Mouse (Mus musculus): Measurements from ENCODE around the gene Plgrkt.
"Not testable (repeated sequence)": the region's sequence is repeated elsewhere in the genome, so short reads cannot be mapped to it uniquely, and the experiment has no call there.

Gene Plgrkt

DNA sequence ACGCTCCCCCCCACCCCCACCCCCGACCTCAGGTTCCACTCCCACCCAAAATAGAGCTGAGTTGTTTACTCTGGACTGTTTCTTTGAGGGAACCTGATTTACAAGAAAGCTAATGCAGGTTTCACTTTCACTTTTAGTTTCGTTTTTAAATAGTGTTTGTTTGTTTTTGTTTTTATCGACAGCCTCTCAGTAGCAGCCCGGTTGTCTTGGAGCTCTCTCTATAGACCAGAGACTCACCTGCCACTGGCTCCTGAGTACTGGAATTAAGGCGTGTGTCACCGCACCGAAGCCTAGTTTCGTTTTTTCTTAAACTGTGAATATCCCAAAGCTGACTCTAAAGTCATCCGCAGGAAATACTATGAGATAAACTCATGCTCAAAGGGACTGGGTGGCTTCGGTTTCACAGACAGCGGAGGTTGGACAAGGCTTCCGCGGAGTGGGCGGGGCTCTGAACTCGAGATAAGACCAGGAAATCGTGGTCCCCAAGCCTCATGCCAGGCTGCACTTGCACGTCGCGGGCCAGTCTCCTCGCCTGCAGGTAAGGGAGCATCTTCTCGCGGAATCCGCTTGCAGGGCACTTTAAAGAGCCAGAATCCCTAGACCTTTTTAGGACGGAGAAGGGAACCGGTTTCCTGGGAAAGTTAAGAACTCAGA is at the start of gene Plgrkt, which contains the start of gene Cd274:
Gene Plgrkt (minus strand): TSS at position 422 of the 654 bp plus-strand sequence.
Gene Cd274 (plus strand): TSS at position 487 of the 654 bp plus-strand sequence.
- DNase-seq (ENCODE audit: low read depth, low spot score) = peak; percentile 79

GRCm38 (mm10) chr19:29416393-29416902 is 49.3 kb upstream of the Plgrkt start:
- no peak for DNase-seq (ENCODE audit: low read depth, low spot score)

DNA sequence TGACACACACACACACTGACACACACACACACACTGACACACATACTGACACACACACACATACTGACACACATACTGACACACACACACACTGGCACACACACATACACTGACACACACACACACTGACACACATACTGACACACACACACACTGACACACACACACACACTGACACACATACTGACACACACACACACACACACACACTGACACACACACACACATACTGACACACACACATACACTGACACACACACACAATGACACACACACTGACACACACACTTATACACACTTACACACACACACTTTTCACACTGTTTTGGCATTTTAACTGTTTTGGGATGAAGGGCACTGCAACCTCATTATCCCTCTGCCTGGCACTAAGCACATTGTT is 47.7 kb upstream of the Plgrkt start:
- not testable (repeated sequence) for DNase-seq (ENCODE audit: low read depth, low spot score)

- no peak for DNase-seq (ENCODE audit: low read depth, low spot score)
These were observed 47.3 kb upstream of the Plgrkt start for GRCm38 (mm10) chr19:29414513-29414912.

GRCm38 (mm10) chr19:29412476-29413420 is 45.6 kb upstream of the Plgrkt start:
- no peak for DNase-seq (ENCODE audit: low read depth, low spot score)

- no peak for DNase-seq (ENCODE audit: low read depth, low spot score)
These were observed 43.4 kb upstream of the Plgrkt start, which contains the start of gene Pdcd1lg2 for GRCm38 (mm10) chr19:29410619-29411018. Gene Pdcd1lg2, plus strand, starts transcription at chr19:29410919.

DNA sequence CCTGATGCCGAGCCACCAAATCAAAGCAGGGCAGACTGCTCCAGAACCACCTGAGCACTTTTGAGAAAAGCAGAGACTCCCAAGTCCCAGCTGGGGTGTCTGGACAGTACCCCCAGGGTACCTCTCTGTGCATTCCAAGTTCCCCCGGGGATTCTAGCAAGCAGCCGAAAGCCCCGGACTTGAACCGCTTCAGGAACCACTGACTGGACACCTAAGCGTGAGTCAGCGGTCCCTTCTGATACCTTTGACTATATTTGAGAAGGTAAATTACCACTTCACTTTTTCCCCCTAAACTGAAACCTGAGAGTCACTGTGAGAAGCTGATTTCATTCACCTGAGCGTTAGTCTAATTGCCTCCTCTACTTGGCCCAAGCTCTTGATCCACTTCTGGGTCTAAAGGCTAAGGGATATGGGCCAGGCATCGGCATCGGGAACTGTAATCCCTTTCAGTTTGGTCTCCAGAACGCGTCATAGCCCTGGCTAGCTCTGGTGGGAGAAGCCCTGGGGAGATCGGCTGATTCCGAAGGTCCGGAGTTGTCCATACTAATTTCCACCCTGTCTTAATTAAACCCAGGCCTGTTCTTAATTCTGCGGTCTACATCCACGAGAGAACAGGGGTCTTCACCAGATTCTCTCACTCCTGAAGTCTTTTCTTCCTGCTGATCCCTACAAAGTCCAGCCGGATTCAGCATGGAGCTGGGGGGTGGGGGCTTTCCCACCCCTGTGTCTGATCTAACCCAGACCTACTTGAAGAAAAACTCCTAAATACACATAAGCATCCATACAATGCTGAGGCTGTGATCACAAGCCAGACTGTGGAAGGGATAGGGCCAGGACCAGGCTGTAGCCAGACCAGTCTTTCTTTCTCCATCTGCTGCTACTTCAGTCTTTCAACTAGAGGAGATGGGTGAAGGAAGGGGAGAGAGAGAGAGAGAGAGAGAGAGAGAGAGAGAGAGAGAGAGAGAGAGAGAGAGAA is 39.1 kb upstream of the Plgrkt start:
- no peak for DNase-seq (ENCODE audit: low read depth, low spot score)

- DNase-seq (ENCODE audit: low read depth, low spot score) = no peak
These were observed 38.2 kb upstream of the Plgrkt start for GRCm38 (mm10) chr19:29405388-29405787.

GRCm38 (mm10) chr19:29403251-29403650 is 36.1 kb upstream of the Plgrkt start:
- no peak for DNase-seq (ENCODE audit: low read depth, low spot score)

DNA sequence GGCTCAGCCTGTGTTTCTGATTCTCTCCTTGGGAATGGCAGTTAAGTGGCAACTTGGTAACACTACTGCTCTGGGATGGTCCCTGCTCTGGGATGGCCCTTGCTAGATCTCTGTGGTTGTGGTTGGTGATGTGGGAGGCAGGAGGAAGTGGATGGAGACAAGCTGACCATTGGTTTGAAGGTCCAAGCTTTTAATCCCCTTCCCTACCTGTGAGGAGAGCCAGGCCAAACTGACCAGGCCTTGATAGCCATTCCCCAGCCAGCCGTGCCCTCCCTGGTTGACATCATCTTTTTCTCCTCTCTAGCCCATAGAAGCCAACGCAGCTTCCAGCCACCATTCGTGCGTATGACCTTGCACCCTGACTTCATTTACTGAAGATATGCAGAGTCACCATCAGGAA is 35.4 kb upstream of the Plgrkt start:
- no peak for DNase-seq (ENCODE audit: low read depth, low spot score)

GRCm38 (mm10) chr19:29400466-29400865 is 33.3 kb upstream of the Plgrkt start:
- DNase-seq (ENCODE audit: low read depth, low spot score) = no peak

GRCm38 (mm10) chr19:29399786-29400185 is 32.6 kb upstream of the Plgrkt start:
- DNase-seq (ENCODE audit: low read depth, low spot score) = no peak

DNA sequence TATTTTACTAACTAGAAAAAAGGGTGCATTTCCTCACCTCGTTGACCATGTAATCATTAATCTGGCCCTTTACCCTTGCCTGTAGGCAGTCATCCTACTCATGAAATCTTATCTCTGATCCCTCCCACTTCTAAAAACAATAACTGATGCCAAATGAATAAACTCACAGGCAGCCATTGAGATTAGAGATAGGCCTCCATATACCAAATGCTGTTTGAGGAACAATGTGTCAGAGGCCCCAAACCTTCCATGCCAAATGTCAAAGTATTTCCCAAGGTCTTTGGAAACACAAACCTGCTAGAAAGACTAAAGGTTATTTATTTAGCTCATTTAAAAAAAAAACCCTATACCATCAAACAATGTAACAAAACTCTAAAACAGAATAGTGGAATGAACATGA is 29.2 kb upstream of the Plgrkt start:
- DNase-seq (ENCODE audit: low read depth, low spot score) = no peak

DNA sequence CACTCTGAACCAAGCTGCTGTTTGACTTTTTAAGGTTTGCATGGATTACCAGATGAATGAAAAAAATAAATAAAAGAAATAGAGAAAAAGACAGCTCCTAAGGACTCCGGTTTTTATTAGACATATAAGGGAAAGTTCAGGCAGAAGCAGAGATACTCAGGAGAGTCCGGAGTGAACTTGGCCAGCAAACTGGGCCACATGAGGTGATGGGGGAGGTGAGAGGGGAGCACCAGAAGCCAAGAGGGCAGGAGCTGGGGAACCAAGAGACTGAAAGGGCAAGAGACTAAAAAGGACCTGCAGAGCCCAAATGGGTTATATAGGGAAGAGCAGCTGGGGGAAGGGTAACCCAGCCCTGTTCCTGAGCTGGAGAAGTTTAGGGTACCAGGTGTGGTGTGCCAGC is 27.5 kb upstream of the Plgrkt start:
- DNase-seq (ENCODE audit: low read depth, low spot score) = no peak

GRCm38 (mm10) chr19:29393333-29393732 is 26.1 kb upstream of the Plgrkt start:
- DNase-seq (ENCODE audit: low read depth, low spot score) = no peak

DNA sequence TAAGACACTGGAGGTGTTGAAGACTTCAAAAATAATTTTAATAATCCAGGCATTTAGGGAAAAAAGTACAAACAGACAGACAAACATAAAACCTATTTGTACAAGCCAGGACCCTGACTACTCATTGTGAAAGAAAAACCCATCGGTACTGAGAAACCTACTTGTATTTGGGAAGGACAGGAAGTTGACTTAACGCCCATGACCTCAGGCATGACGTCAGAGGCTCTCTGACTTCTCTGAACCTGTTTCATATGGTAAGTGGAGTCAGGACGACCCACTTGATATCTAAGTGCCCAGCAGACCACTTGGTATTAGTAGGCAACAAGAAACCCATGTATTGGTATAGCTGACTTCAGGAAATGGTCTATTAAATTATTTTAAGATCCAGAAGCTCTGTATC is 24.1 kb upstream of the Plgrkt start:
- no peak for DNase-seq (ENCODE audit: low read depth, low spot score)

DNA sequence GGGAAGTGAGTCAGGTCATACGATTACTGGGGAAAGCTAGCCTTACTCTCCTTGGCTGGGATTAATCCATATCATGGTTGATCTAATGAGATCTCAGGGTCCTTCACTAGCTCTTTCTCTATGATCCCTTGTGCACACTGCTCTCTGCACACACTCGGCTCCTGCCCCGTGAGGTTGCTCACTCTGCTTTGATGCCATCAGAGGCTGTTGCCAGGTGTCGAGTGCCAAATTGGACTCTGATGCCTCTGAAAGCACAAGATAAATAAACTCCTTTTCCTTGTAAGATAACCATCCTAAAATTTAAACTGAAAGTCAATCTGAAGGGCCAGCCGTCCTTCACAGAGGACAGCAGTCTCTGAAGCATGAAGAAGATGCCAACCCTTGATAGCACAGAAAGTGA is 23.3 kb upstream of the Plgrkt start:
- DNase-seq (ENCODE audit: low read depth, low spot score) = no peak

GRCm38 (mm10) chr19:29388818-29389217 is 21.6 kb upstream of the Plgrkt start:
- DNase-seq (ENCODE audit: low read depth, low spot score) = no peak

DNA sequence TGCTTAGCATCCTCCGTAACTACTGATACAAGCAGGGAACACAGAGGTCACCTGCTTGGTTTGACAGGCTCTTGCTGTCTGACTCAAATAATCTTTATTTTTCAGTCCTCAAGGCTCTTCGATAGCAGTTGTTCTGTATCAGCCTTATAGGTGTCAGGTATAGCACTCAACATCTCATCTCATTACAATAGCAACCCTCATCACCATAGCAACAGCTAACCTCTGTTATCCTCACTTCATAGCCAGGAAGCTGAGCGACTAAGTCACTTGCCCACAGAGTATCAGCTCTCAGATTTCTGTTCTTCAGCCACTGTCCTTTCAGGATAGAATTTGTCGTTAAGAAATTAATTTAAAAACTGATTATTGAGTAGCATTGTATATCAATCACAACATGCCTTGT is 18.6 kb upstream of the Plgrkt start:
- DNase-seq (ENCODE audit: low read depth, low spot score) = no peak

DNA sequence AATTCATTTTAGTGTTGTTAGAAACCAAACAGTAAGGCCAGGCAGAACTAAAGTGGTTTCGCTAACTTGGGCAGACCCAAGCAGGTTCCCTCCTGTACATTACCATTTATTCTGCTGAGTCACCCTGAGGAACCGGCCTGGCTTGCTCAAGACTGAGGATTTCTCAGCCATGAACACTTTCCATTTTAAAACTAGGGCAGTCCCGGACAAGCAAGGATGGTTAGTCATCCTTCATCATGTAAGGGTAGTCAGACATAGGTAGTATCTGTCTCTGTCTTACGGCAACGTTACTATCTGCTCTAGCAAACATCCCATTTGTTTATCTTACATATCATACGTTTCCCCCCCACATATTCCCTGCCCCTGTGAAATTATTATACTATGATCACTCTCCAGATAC is 17.8 kb upstream of the Plgrkt start:
- no peak for DNase-seq (ENCODE audit: low read depth, low spot score)

- no peak for DNase-seq (ENCODE audit: low read depth, low spot score)
These were observed 17.2 kb upstream of the Plgrkt start for GRCm38 (mm10) chr19:29384412-29384811.

Measured in c-Kit-negative CD71-positive TER-119-positive erythroid progenitor cells, embryonic 14.5 days (primary cell).